Mouse (Mus musculus) lung, embryonic 14.5 days (tissue): ENCODE results near the gene Lrch1. TPM values are rescaled to one million over a fixed set of nuclear protein-coding genes. Genes with fewer than 3 reads are reported as not detected.

Experiments
- ATAC-seq: fragments of 200-750 bp; cut with Nextera tagmentation; 2 replicates; pipeline ENCODE4 v1.8.0; 2017; ENCODE audit warnings: mild to moderate bottlenecking, moderate TSS enrichment, moderate library complexity; ENCODE audit not compliant: insufficient read depth
- DNase-seq: peaks from one replicate; pipeline ENCODE4 v3.0.0-alpha.2; 2015
- H3K27ac ChIP-seq: fragments of 300-500 bp; sonication (generic); 2 replicates; pipeline ENCODE4 v1.5.1; 2014; ENCODE audit warnings: low read depth, mild to moderate bottlenecking, moderate library complexity
- H3K27me3 ChIP-seq: fragments of 300-500 bp; sonication (generic); 2 replicates; pipeline ENCODE4 v1.6.1; 2014; ENCODE audit warnings: low read length, control low read depth; ENCODE audit not compliant: insufficient read depth
- H3K36me3 ChIP-seq: fragments of 300-500 bp; sonication (generic); 2 replicates; pipeline ENCODE4 v1.6.1; 2014; ENCODE audit warnings: control low read depth; ENCODE audit not compliant: insufficient read depth
- H3K4me1 ChIP-seq: fragments of 300-500 bp; sonication (generic); 2 replicates; pipeline ENCODE4 v1.6.1; 2014; ENCODE audit warnings: antibody characterized with exemption, control low read depth; ENCODE audit not compliant: insufficient read depth
- H3K4me2 ChIP-seq: fragments of 300-500 bp; sonication (generic); 2 replicates; pipeline ENCODE4 v1.6.1; 2014; ENCODE audit warnings: mild to moderate bottlenecking
- H3K4me3 ChIP-seq: fragments of 300-500 bp; sonication (generic); 2 replicates; pipeline ENCODE4 v1.5.1; 2014; ENCODE audit warnings: low read depth, low read length
- H3K9ac ChIP-seq: fragments of 300-500 bp; sonication (generic); 2 replicates; pipeline ENCODE4 v1.6.1; 2014
- H3K9me3 ChIP-seq: fragments of 300-500 bp; sonication (generic); 2 replicates; pipeline ENCODE4 v1.6.1; 2016; ENCODE audit warnings: low read depth, low read length, control low read depth
- CTCF ChIP-seq: IDR thresholded peaks from 2 replicates; pipeline ENCODE4 v1.5.1; 2016; ENCODE audit warnings: antibody characterized with exemption, low read depth
- WGBS: fragments of 180-500 bp; shearing (Covaris S2); extraction: QIAGEN DNeasy Blood & Tissue Kit; methylation state at CpG from one replicate; pipeline ENCODE4 v1.1.7; 2014; 5-methylcytosine and 5-hydroxymethylcytosine counted together
- polyA plus RNA-seq: library from polyadenylated mRNA; unstranded; fragments of >200 nt; fragmentation: Nextera tagmentation; extraction: Ambion mirVana; gene quantifications from 2 replicates; pipeline ENCODE4 v1.2.1, GENCODE M21; 2014

The Lrch1 gene
- polyA plus RNA-seq, 1 experiment from 2014 or later, result 23.9 TPM

GRCm38 (mm10) chr14:74816705-74817104 lies 131.0 kb downstream of the Lrch1 start:
- ATAC-seq, result no peak
- no peaks in the 10 kb centered on the region for H3K9me3 ChIP-seq
- H3K27me3 ChIP-seq, result no peaks in the 10 kb centered on the region
- H3K9ac ChIP-seq, result no peak overlapping the region
- no peak for TF ChIP-seq CTCF
- DNase-seq, result no peak
- H3K27ac ChIP-seq, result no peak overlapping the region
- no peaks in the 10 kb centered on the region for H3K4me1 ChIP-seq
- no peak overlapping the region for H3K4me3 ChIP-seq
- H3K36me3 ChIP-seq, result peaks cover 25% of the 10 kb centered on the region; the same call in 1 of the 2 replicates
- no peak overlapping the region for H3K4me2 ChIP-seq
- 71% methylated on average over 6 of the region's 6 CpGs for WGBS

- peaks cover 36% of the 10 kb centered on the region; the same call in 1 of the 2 replicates for H3K36me3 ChIP-seq
- ATAC-seq (no peak), DNase-seq (no peak)
Measured at GRCm38 (mm10) chr14:74814848-74815789, 132.6 kb downstream of the Lrch1 start.

GRCm38 (mm10) chr14:74811617-74812016 lies 136.1 kb downstream of the Lrch1 start:
- Histone ChIP-seq H3K4me3 (no peak overlapping the region), H3K9me3 (no peaks in the 10 kb centered on the region), H3K4me1 (no peaks in the 10 kb centered on the region), H3K27me3 (no peaks in the 10 kb centered on the region), H3K36me3 (peaks cover 48% of the 10 kb centered on the region; the same call in 1 of the 2 replicates), H3K4me2 (no peak overlapping the region), H3K9ac (no peak overlapping the region), H3K27ac (no peak overlapping the region)
- 51% methylated on average over 11 of the region's 11 CpGs for WGBS
- TF ChIP-seq CTCF, result no peak
- ATAC-seq, result no peak
- no peak for DNase-seq

More at GRCm38 (mm10) chr14:74814848-74815789, 132.6 kb downstream of the Lrch1 start:
- Histone ChIP-seq H3K27ac (no peak overlapping the region), H3K4me3 (no peak overlapping the region), H3K9me3 (no peaks in the 10 kb centered on the region), H3K9ac (no peak overlapping the region), H3K4me1 (no peaks in the 10 kb centered on the region), H3K27me3 (no peaks in the 10 kb centered on the region), H3K4me2 (no peak overlapping the region)
- WGBS, result 85% methylated on average over 17 of the region's 17 CpGs
- TF ChIP-seq CTCF, result no peak

- Histone ChIP-seq H3K9me3 (peaks cover 5% of the 10 kb centered on the region; the same call in 1 of the 2 replicates), H3K4me3 (no peak overlapping the region), H3K4me2 (no peak overlapping the region), H3K36me3 (peaks cover 49% of the 10 kb centered on the region), H3K9ac (no peak overlapping the region), H3K27me3 (no peaks in the 10 kb centered on the region), H3K27ac (no peak overlapping the region), H3K4me1 (no peaks in the 10 kb centered on the region)
- TF ChIP-seq CTCF, result no peak
- ATAC-seq (no peak), DNase-seq (no peak)
- 79% methylated on average over 1 of the region's 1 CpGs for WGBS
Measured at GRCm38 (mm10) chr14:74801961-74802360, 145.7 kb downstream of the Lrch1 start.

GRCm38 (mm10) chr14:74798063-74798890 lies 149.4 kb downstream of the Lrch1 start:
- TF ChIP-seq CTCF, result no peak
- no peaks in the 10 kb centered on the region for H3K27me3 ChIP-seq
- ATAC-seq (no peak), DNase-seq (no peak)
- peaks cover 37% of the 10 kb centered on the region; the same call in 1 of the 2 replicates for H3K36me3 ChIP-seq
- H3K4me2 ChIP-seq, result no peak overlapping the region
- H3K9me3 ChIP-seq, result peaks cover 5% of the 10 kb centered on the region; the same call in 1 of the 2 replicates
- 88% methylated on average over 16 of the region's 16 CpGs for WGBS
- H3K4me3 ChIP-seq, result no peak overlapping the region
- H3K4me1 ChIP-seq, result no peaks in the 10 kb centered on the region
- no peak overlapping the region for H3K9ac ChIP-seq
- no peak overlapping the region for H3K27ac ChIP-seq

- Histone ChIP-seq H3K9me3 (peaks cover 5% of the 10 kb centered on the region; the same call in 1 of the 2 replicates), H3K36me3 (peaks cover 35% of the 10 kb centered on the region), H3K27ac (no peak overlapping the region), H3K4me3 (no peak overlapping the region), H3K4me2 (no peak overlapping the region), H3K9ac (no peak overlapping the region), H3K27me3 (no peaks in the 10 kb centered on the region), H3K4me1 (no peaks in the 10 kb centered on the region)
- 74% methylated on average over 10 of the region's 10 CpGs for WGBS
- DNase-seq (no peak), ATAC-seq (no peak)
- no peak for TF ChIP-seq CTCF
Measured at GRCm38 (mm10) chr14:74797386-74798062, 150.2 kb downstream of the Lrch1 start.
